Mouse (Mus musculus): ENCODE results near the gene Saysd1. TPM values are rescaled to one million over a fixed set of nuclear protein-coding genes. Genes with fewer than 3 reads are reported as not detected.
A peak's percentile ranks its signal among the peaks of the same experiment; 100 is the strongest.

Gene Saysd1
- total and polyA plus RNA-seq, 3 experiments = 2.8 to 7.9 (median 2.8) TPM

GRCm38 (mm10) chr14:20180304-20180703 lies 42.0 kb upstream of the Saysd1 start:
- ATAC-seq (ENCODE audit: extremely low read depth, insufficient number of reproducible peaks, low FRiP score, poor library complexity, severe bottlenecking) (no peak), DNase-seq (ENCODE audit: low spot score) (no peak)
- Histone ChIP-seq H3K36me3 (replicated peaks) (peaks cover 28% of the 10 kb centered on the region), H3K4me3 (ENCODE audit: low read depth, low read length) (peak overlapping the region; percentile 82), H3K27me3 (ENCODE audit: insufficient read depth, low read length) (no peaks in the 10 kb centered on the region), H3K9me3 (replicated peaks) (no peaks in the 10 kb centered on the region), H3K4me1 (ENCODE audit: insufficient read depth, low read depth, low read length) (peaks cover 76% of the 10 kb centered on the region)
- TF ChIP-seq CTCF (IDR thresholded peaks at IDR 0.05; ENCODE audit: low read depth, low read length) (no peak), GATA1 (IDR thresholded peaks at IDR 0.05; ENCODE audit: borderline replicate concordance, low read length) (no peak), POLR2AphosphoS5 (IDR thresholded peaks at IDR 0.05; ENCODE audit: insufficient replicate concordance, low read depth, low read length) (no peak), GATA2 (IDR thresholded peaks at IDR 0.05; ENCODE audit: borderline replicate concordance, low read depth, low read length) (no peak), TAL1 (conservative IDR thresholded peaks at IDR 0.05; ENCODE audit: low read depth, low read length) (no peak)

GRCm38 (mm10) chr14:20179731-20180280 lies 41.5 kb upstream of the Saysd1 start:
- H3K9me3 ChIP-seq (replicated peaks) = no peaks in the 10 kb centered on the region
- no peak for TF ChIP-seq GATA1 (IDR thresholded peaks at IDR 0.05; ENCODE audit: borderline replicate concordance, low read length)
- TF ChIP-seq POLR2AphosphoS5 (IDR thresholded peaks at IDR 0.05; ENCODE audit: insufficient replicate concordance, low read depth, low read length) = no peak
- TF ChIP-seq TAL1 (conservative IDR thresholded peaks at IDR 0.05; ENCODE audit: low read depth, low read length) = no peak
- no peak for TF ChIP-seq CTCF (IDR thresholded peaks at IDR 0.05; ENCODE audit: low read depth, low read length)
- TF ChIP-seq GATA2 (IDR thresholded peaks at IDR 0.05; ENCODE audit: borderline replicate concordance, low read depth, low read length) = no peak
- H3K4me3 ChIP-seq (ENCODE audit: low read depth, low read length) = peak overlapping the region; percentile 82
- H3K27me3 ChIP-seq (ENCODE audit: insufficient read depth, low read length) = no peaks in the 10 kb centered on the region
- H3K36me3 ChIP-seq (replicated peaks) = peaks cover 33% of the 10 kb centered on the region
- H3K4me1 ChIP-seq (ENCODE audit: insufficient read depth, low read depth, low read length) = peaks cover 81% of the 10 kb centered on the region
- ATAC-seq (ENCODE audit: extremely low read depth, insufficient number of reproducible peaks, low FRiP score, poor library complexity, severe bottlenecking) (no peak), DNase-seq (ENCODE audit: low spot score) (no peak)

GRCm38 (mm10) chr14:20179080-20179479 lies 40.7 kb upstream of the Saysd1 start:
- no peak for ATAC-seq (ENCODE audit: extremely low read depth, insufficient number of reproducible peaks, low FRiP score, poor library complexity, severe bottlenecking)
- DNase-seq (ENCODE audit: low spot score) = no peak

GRCm38 (mm10) chr14:20178593-20178992 lies 40.3 kb upstream of the Saysd1 start:
- ATAC-seq (ENCODE audit: extremely low read depth, insufficient number of reproducible peaks, low FRiP score, poor library complexity, severe bottlenecking) = no peak
- H3K4me3 ChIP-seq (ENCODE audit: low read depth, low read length) = peak overlapping the region; percentile 82
- peaks cover 36% of the 10 kb centered on the region for H3K36me3 ChIP-seq (replicated peaks)
- TF ChIP-seq GATA1 (IDR thresholded peaks at IDR 0.05; ENCODE audit: borderline replicate concordance, low read length) = no peak
- TF ChIP-seq TAL1 (conservative IDR thresholded peaks at IDR 0.05; ENCODE audit: low read depth, low read length) = no peak
- TF ChIP-seq CTCF (IDR thresholded peaks at IDR 0.05; ENCODE audit: low read depth, low read length) = no peak
- no peak for TF ChIP-seq GATA2 (IDR thresholded peaks at IDR 0.05; ENCODE audit: borderline replicate concordance, low read depth, low read length)
- TF ChIP-seq POLR2AphosphoS5 (IDR thresholded peaks at IDR 0.05; ENCODE audit: insufficient replicate concordance, low read depth, low read length) = no peak
- no peaks in the 10 kb centered on the region for H3K9me3 ChIP-seq (replicated peaks)
- peaks cover 87% of the 10 kb centered on the region for H3K4me1 ChIP-seq (ENCODE audit: insufficient read depth, low read depth, low read length)
- no peak for DNase-seq (ENCODE audit: low spot score)
- H3K27me3 ChIP-seq (ENCODE audit: insufficient read depth, low read length) = no peaks in the 10 kb centered on the region

More at GRCm38 (mm10) chr14:20179080-20179479, 40.7 kb upstream of the Saysd1 start:
- no peaks in the 10 kb centered on the region for H3K27me3 ChIP-seq (ENCODE audit: insufficient read depth, low read length)
- peaks cover 36% of the 10 kb centered on the region for H3K36me3 ChIP-seq (replicated peaks)
- TF ChIP-seq CTCF (IDR thresholded peaks at IDR 0.05; ENCODE audit: low read depth, low read length) (no peak), POLR2AphosphoS5 (IDR thresholded peaks at IDR 0.05; ENCODE audit: insufficient replicate concordance, low read depth, low read length) (no peak), TAL1 (conservative IDR thresholded peaks at IDR 0.05; ENCODE audit: low read depth, low read length) (no peak), GATA2 (IDR thresholded peaks at IDR 0.05; ENCODE audit: borderline replicate concordance, low read depth, low read length) (no peak), GATA1 (IDR thresholded peaks at IDR 0.05; ENCODE audit: borderline replicate concordance, low read length) (no peak)
- peak overlapping the region; percentile 82 for H3K4me3 ChIP-seq (ENCODE audit: low read depth, low read length)
- H3K9me3 ChIP-seq (replicated peaks) = no peaks in the 10 kb centered on the region
- peaks cover 87% of the 10 kb centered on the region for H3K4me1 ChIP-seq (ENCODE audit: insufficient read depth, low read depth, low read length)

- TF ChIP-seq TAL1 (conservative IDR thresholded peaks at IDR 0.05; ENCODE audit: low read depth, low read length) (no peak), POLR2AphosphoS5 (IDR thresholded peaks at IDR 0.05; ENCODE audit: insufficient replicate concordance, low read depth, low read length) (no peak), GATA1 (IDR thresholded peaks at IDR 0.05; ENCODE audit: borderline replicate concordance, low read length) (no peak), GATA2 (IDR thresholded peaks at IDR 0.05; ENCODE audit: borderline replicate concordance, low read depth, low read length) (no peak), CTCF (IDR thresholded peaks at IDR 0.05; ENCODE audit: low read depth, low read length) (no peak)
- peaks cover 36% of the 10 kb centered on the region for H3K36me3 ChIP-seq (replicated peaks)
- ATAC-seq (ENCODE audit: extremely low read depth, insufficient number of reproducible peaks, low FRiP score, poor library complexity, severe bottlenecking) (no peak), DNase-seq (ENCODE audit: low spot score) (no peak)
- no peaks in the 10 kb centered on the region for H3K9me3 ChIP-seq (replicated peaks)
- H3K4me3 ChIP-seq (ENCODE audit: low read depth, low read length) = peak overlapping the region; percentile 13; the same call in 1 of the 2 replicates
- H3K27me3 ChIP-seq (ENCODE audit: insufficient read depth, low read length) = no peaks in the 10 kb centered on the region
- peaks cover 89% of the 10 kb centered on the region for H3K4me1 ChIP-seq (ENCODE audit: insufficient read depth, low read depth, low read length)
These were observed 39.3 kb upstream of the Saysd1 start for GRCm38 (mm10) chr14:20177494-20178123.

- peaks cover 49% of the 10 kb centered on the region for H3K36me3 ChIP-seq (replicated peaks)
- DNase-seq (ENCODE audit: low spot score) = no peak
- no peak for ATAC-seq (ENCODE audit: extremely low read depth, insufficient number of reproducible peaks, low FRiP score, poor library complexity, severe bottlenecking)
- H3K4me1 ChIP-seq (ENCODE audit: insufficient read depth, low read depth, low read length) = peaks cover 93% of the 10 kb centered on the region
- H3K4me3 ChIP-seq (ENCODE audit: low read depth, low read length) = no peak overlapping the region
- H3K27me3 ChIP-seq (ENCODE audit: insufficient read depth, low read length) = no peaks in the 10 kb centered on the region
- no peaks in the 10 kb centered on the region for H3K9me3 ChIP-seq (replicated peaks)
- TF ChIP-seq GATA1 (IDR thresholded peaks at IDR 0.05; ENCODE audit: borderline replicate concordance, low read length) = no peak
These were observed 37.4 kb upstream of the Saysd1 start for GRCm38 (mm10) chr14:20175705-20176104.

All from G1E (cell line).